In the genomic region with DNA sequence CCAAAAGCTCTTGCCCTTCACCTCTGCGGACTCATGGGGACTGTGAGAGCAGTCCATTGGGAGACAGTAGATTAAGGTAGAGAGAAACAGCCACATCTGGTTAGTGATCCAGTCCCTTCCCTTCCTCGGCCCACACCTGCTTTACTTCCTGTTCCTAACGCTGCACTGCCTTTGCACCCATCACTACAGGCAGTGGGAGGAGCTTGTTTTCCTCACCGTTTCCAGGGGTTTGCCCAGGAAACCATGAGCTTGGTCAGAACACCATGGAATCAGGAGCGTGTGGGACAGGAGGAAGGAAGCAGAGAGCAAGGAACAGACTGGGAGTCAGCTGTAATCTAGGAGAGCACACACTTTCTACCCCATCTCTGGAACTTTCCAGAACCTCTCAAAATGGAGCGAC, we compare ENCODE assay signal across 23 mouse cellular contexts.
DNase-seq lines count a peak whose midpoint lies in the region; ATAC-seq and TF ChIP-seq lines count a peak whose summit lies in the region.
"Had no signal": no experiment of that assay in that cellular context is flagged by ENCODE, and none has a peak within 500 bp of the region (broad histone marks: within the 10 kb centered on the region; RNA-seq: fewer than 3 reads in every experiment).

No protein-coding gene starts in this region.

- DNase-seq in WW6 (ENCODE audit: low read depth, low spot score) = peak; percentile 16
- no peak for DNase-seq in limb, embryonic 11.5 days (ENCODE audit: low spot score)
- no peak for DNase-seq in MN1 (ENCODE audit: low spot score)
- DNase-seq in left cerebral cortex, adult 8-10 months (ENCODE audit: low spot score in 2 of 2) = no peak
- DNase-seq in cerebellum, postnatal 25 days = no peak
- no peak for DNase-seq in left cerebral cortex, adult 11 months (ENCODE audit: low spot score)
- DNase-seq: adrenal gland, adult 2 months; adrenal gland, postnatal 25 days; cerebellum, adult 18-20 months; cerebellum, adult 9-11 months; gastrocnemius, postnatal 14 days; heart, postnatal 4 days had no signal

- H3K27ac ChIP-seq in ES-Bruce4 (ENCODE audit: insufficient read depth, low read length) = no peak overlapping the region
- peak overlapping the region; percentile 48 for H3K27ac ChIP-seq in embryonic facial prominence, embryonic 13.5 days
- H3K27ac ChIP-seq in limb, embryonic 11.5 days (replicated peaks; ENCODE audit: low read depth, low read length) = no peak overlapping the region
- H3K27ac ChIP-seq: forebrain, embryonic 12.5 days; heart, embryonic 13.5 days; hindbrain, embryonic 12.5 days had no signal

- no peaks in the 10 kb centered on the region for H3K9me3 ChIP-seq in ES-Bruce4 (replicated peaks; ENCODE audit: control insufficient read depth, insufficient read depth, low read length, poor library complexity, severe bottlenecking)
- no peaks in the 10 kb centered on the region for H3K9me3 ChIP-seq in embryonic facial prominence, embryonic 13.5 days
- H3K9me3 ChIP-seq in limb, embryonic 11.5 days (ENCODE audit: control insufficient read depth, low read length) = no peaks in the 10 kb centered on the region; the same call in 1 of the 2 replicates
- H3K9me3 ChIP-seq: forebrain, embryonic 12.5 days; hindbrain, embryonic 12.5 days had no signal

- TF ChIP-seq EP300 in ES-Bruce4 (IDR thresholded peaks at IDR 0.05; ENCODE audit: insufficient read depth, low read depth, low read length) = no peak

- ATAC-seq in embryonic facial prominence, embryonic 13.5 days (ENCODE audit: insufficient number of reproducible peaks, insufficient read depth, low FRiP score, low TSS enrichment, low read depth) = no peak
- ATAC-seq in limb, embryonic 11.5 days (ENCODE audit: insufficient number of reproducible peaks, low FRiP score, low TSS enrichment, low read depth) = 0 out of 2 replicates have a peak, but pooled peaks have one; percentile 42
- ATAC-seq: forebrain, embryonic 16.5 days; hindbrain, embryonic 16.5 days; inflammation-experienced regulatory T-cells, adult 6 months; intestine, postnatal 0 days had no signal

- H3K9ac ChIP-seq in ES-Bruce4 (ENCODE audit: low read depth, poor library complexity, severe bottlenecking) = no peak overlapping the region
- H3K9ac ChIP-seq in embryonic facial prominence, embryonic 13.5 days = no peak overlapping the region
- no peak overlapping the region for H3K9ac ChIP-seq in limb, embryonic 11.5 days (ENCODE audit: low read length)
- H3K9ac ChIP-seq: forebrain, embryonic 12.5 days; heart, embryonic 13.5 days; hindbrain, embryonic 12.5 days had no signal

- 81% methylated on average over 6 of the region's 6 CpGs for WGBS in embryonic facial prominence, embryonic 13.5 days
- WGBS in limb, embryonic 11.5 days = 80% methylated on average over 6 of the region's 6 CpGs

- no peaks in the 10 kb centered on the region for H3K36me3 ChIP-seq in ES-Bruce4 (ENCODE audit: control insufficient read depth, insufficient read depth, low read length, poor library complexity, severe bottlenecking)
- no peaks in the 10 kb centered on the region for H3K36me3 ChIP-seq in embryonic facial prominence, embryonic 13.5 days
- H3K36me3 ChIP-seq in limb, embryonic 11.5 days (ENCODE audit: control insufficient read depth, insufficient read depth, low read length) = no peaks in the 10 kb centered on the region
- H3K36me3 ChIP-seq: forebrain, embryonic 12.5 days; heart, embryonic 13.5 days; hindbrain, embryonic 12.5 days had no signal

- no peaks in the 10 kb centered on the region for H3K4me1 ChIP-seq in ES-Bruce4 (ENCODE audit: control insufficient read depth, insufficient read depth, low read length)
- peaks cover 50% of the 10 kb centered on the region for H3K4me1 ChIP-seq in embryonic facial prominence, embryonic 13.5 days
- peaks cover 13% of the 10 kb centered on the region for H3K4me1 ChIP-seq in limb, embryonic 11.5 days (ENCODE audit: control insufficient read depth, insufficient read depth, low read length)

- H3K4me2 ChIP-seq in embryonic facial prominence, embryonic 13.5 days = no peak overlapping the region
- H3K4me2 ChIP-seq in limb, embryonic 11.5 days (ENCODE audit: low read depth, severe bottlenecking) = no peak overlapping the region
- H3K4me2 ChIP-seq: forebrain, embryonic 12.5 days; heart, embryonic 13.5 days; hindbrain, embryonic 12.5 days had no signal

- no peak for TF ChIP-seq POLR2A in ES-Bruce4 (IDR thresholded peaks at IDR 0.05; ENCODE audit: insufficient read depth, low read length)

- TF ChIP-seq CTCF in ES-Bruce4 (IDR thresholded peaks at IDR 0.05; ENCODE audit: low read depth, low read length) = no peak

- no peaks in the 10 kb centered on the region for H3K27me3 ChIP-seq in ES-Bruce4 (ENCODE audit: control insufficient read depth, insufficient read depth, low read length, poor library complexity, severe bottlenecking)
- H3K27me3 ChIP-seq in embryonic facial prominence, embryonic 13.5 days = no peaks in the 10 kb centered on the region
- H3K27me3 ChIP-seq in limb, embryonic 11.5 days (ENCODE audit: control insufficient read depth, insufficient read depth, low read length) = no peaks in the 10 kb centered on the region
- H3K27me3 ChIP-seq: CH12.LX; forebrain, embryonic 12.5 days; heart, embryonic 13.5 days; hindbrain, embryonic 12.5 days had no signal

- peak overlapping the region; percentile 18 for H3K4me3 ChIP-seq in ES-Bruce4 (ENCODE audit: low read depth, low read length)
- no peak overlapping the region for H3K4me3 ChIP-seq in embryonic facial prominence, embryonic 13.5 days
- H3K4me3 ChIP-seq in limb, embryonic 11.5 days (ENCODE audit: low read depth, low read length) = no peak overlapping the region
- H3K4me3 ChIP-seq: erythroblast, embryonic 14.5 days; forebrain, embryonic 12.5 days; heart, embryonic 13.5 days; hindbrain, embryonic 12.5 days had no signal
